Mouse (Mus musculus): ENCODE data around the gene Scn4a. TPM values are rescaled to one million over a fixed set of nuclear protein-coding genes. Genes with fewer than 3 reads are reported as not detected.

Gene Scn4a
- polyA plus RNA-seq, 1 experiment, result 0.02 TPM

GRCm38 (mm10) chr11:106325566-106326206 is 27.4 kb downstream of the Scn4a start:
- H3K4me3 ChIP-seq (ENCODE audit: insufficient read depth, low read length), result no peak overlapping the region
- H3K27ac ChIP-seq (ENCODE audit: insufficient read depth, low read length), result no peak overlapping the region
- H3K4me1 ChIP-seq (ENCODE audit: control insufficient read depth, insufficient read depth, low read length), result no peaks in the 10 kb centered on the region
- TF ChIP-seq POLR2A (IDR thresholded peaks at IDR 0.05; ENCODE audit: extremely low read depth, insufficient read depth, low read length), result no peak
- peak; percentile 84 for TF ChIP-seq CTCF (IDR thresholded peaks at IDR 0.05; ENCODE audit: extremely low read depth, insufficient read depth, low read length)

GRCm38 (mm10) chr11:106324858-106325257 is 28.2 kb downstream of the Scn4a start:
- H3K27ac ChIP-seq (ENCODE audit: insufficient read depth, low read length), result no peak overlapping the region
- TF ChIP-seq CTCF (IDR thresholded peaks at IDR 0.05; ENCODE audit: extremely low read depth, insufficient read depth, low read length), result no peak
- no peak for TF ChIP-seq POLR2A (IDR thresholded peaks at IDR 0.05; ENCODE audit: extremely low read depth, insufficient read depth, low read length)
- no peak overlapping the region for H3K4me3 ChIP-seq (ENCODE audit: insufficient read depth, low read length)
- no peaks in the 10 kb centered on the region for H3K4me1 ChIP-seq (ENCODE audit: control insufficient read depth, insufficient read depth, low read length)

GRCm38 (mm10) chr11:106318406-106319366 is 34.4 kb downstream of the Scn4a start:
- TF ChIP-seq CTCF (IDR thresholded peaks at IDR 0.05; ENCODE audit: extremely low read depth, insufficient read depth, low read length) (no peak), POLR2A (IDR thresholded peaks at IDR 0.05; ENCODE audit: extremely low read depth, insufficient read depth, low read length) (no peak)
- Histone ChIP-seq H3K4me1 (ENCODE audit: control insufficient read depth, insufficient read depth, low read length) (no peaks in the 10 kb centered on the region), H3K27ac (ENCODE audit: insufficient read depth, low read length) (no peak overlapping the region), H3K4me3 (ENCODE audit: insufficient read depth, low read length) (no peak overlapping the region)

- Histone ChIP-seq H3K4me1 (ENCODE audit: control insufficient read depth, insufficient read depth, low read length) (no peaks in the 10 kb centered on the region), H3K4me3 (ENCODE audit: insufficient read depth, low read length) (no peak overlapping the region), H3K27ac (ENCODE audit: insufficient read depth, low read length) (no peak overlapping the region)
- TF ChIP-seq POLR2A (IDR thresholded peaks at IDR 0.05; ENCODE audit: extremely low read depth, insufficient read depth, low read length) (no peak), CTCF (IDR thresholded peaks at IDR 0.05; ENCODE audit: extremely low read depth, insufficient read depth, low read length) (no peak)
These were observed 35.3 kb downstream of the Scn4a start for GRCm38 (mm10) chr11:106317801-106318200.

- TF ChIP-seq POLR2A (IDR thresholded peaks at IDR 0.05; ENCODE audit: extremely low read depth, insufficient read depth, low read length) (no peak), CTCF (IDR thresholded peaks at IDR 0.05; ENCODE audit: extremely low read depth, insufficient read depth, low read length) (no peak)
- Histone ChIP-seq H3K4me3 (ENCODE audit: insufficient read depth, low read length) (no peak overlapping the region), H3K27ac (ENCODE audit: insufficient read depth, low read length) (no peak overlapping the region), H3K4me1 (ENCODE audit: control insufficient read depth, insufficient read depth, low read length) (no peaks in the 10 kb centered on the region)
These were observed 36.7 kb downstream of the Scn4a start for GRCm38 (mm10) chr11:106316416-106316815.

GRCm38 (mm10) chr11:106314333-106314812 is 38.7 kb downstream of the Scn4a start, which contains the start of gene Cd79b:
TSS of gene Cd79b (minus strand) at chr11:106314762.
- H3K27ac ChIP-seq (ENCODE audit: insufficient read depth, low read length), result no peak within 1 kb of the TSS
- no peak within 1 kb of the TSS for H3K4me3 ChIP-seq (ENCODE audit: insufficient read depth, low read length)
- TF ChIP-seq POLR2A (IDR thresholded peaks at IDR 0.05; ENCODE audit: extremely low read depth, insufficient read depth, low read length), result no peak
- TF ChIP-seq CTCF (IDR thresholded peaks at IDR 0.05; ENCODE audit: extremely low read depth, insufficient read depth, low read length), result no peak
- H3K4me1 ChIP-seq (ENCODE audit: control insufficient read depth, insufficient read depth, low read length), result no peaks in the 10 kb centered on the region

GRCm38 (mm10) chr11:106313533-106313932 is 39.6 kb downstream of the Scn4a start:
- H3K27ac ChIP-seq (ENCODE audit: insufficient read depth, low read length), result no peak overlapping the region
- H3K4me1 ChIP-seq (ENCODE audit: control insufficient read depth, insufficient read depth, low read length), result no peaks in the 10 kb centered on the region
- no peak overlapping the region for H3K4me3 ChIP-seq (ENCODE audit: insufficient read depth, low read length)
- TF ChIP-seq POLR2A (IDR thresholded peaks at IDR 0.05; ENCODE audit: extremely low read depth, insufficient read depth, low read length) (no peak), CTCF (IDR thresholded peaks at IDR 0.05; ENCODE audit: extremely low read depth, insufficient read depth, low read length) (no peak)

GRCm38 (mm10) chr11:106310123-106310522 is 43.0 kb downstream of the Scn4a start:
- Histone ChIP-seq H3K27ac (ENCODE audit: insufficient read depth, low read length) (no peak overlapping the region), H3K4me1 (ENCODE audit: control insufficient read depth, insufficient read depth, low read length) (no peaks in the 10 kb centered on the region), H3K4me3 (ENCODE audit: insufficient read depth, low read length) (no peak overlapping the region)
- TF ChIP-seq CTCF (IDR thresholded peaks at IDR 0.05; ENCODE audit: extremely low read depth, insufficient read depth, low read length) (no peak), POLR2A (IDR thresholded peaks at IDR 0.05; ENCODE audit: extremely low read depth, insufficient read depth, low read length) (no peak)

- no peak overlapping the region for H3K27ac ChIP-seq (ENCODE audit: insufficient read depth, low read length)
- no peaks in the 10 kb centered on the region for H3K4me1 ChIP-seq (ENCODE audit: control insufficient read depth, insufficient read depth, low read length)
- TF ChIP-seq POLR2A (IDR thresholded peaks at IDR 0.05; ENCODE audit: extremely low read depth, insufficient read depth, low read length) (no peak), CTCF (IDR thresholded peaks at IDR 0.05; ENCODE audit: extremely low read depth, insufficient read depth, low read length) (no peak)
- H3K4me3 ChIP-seq (ENCODE audit: insufficient read depth, low read length), result no peak overlapping the region
These were observed 44.9 kb downstream of the Scn4a start for GRCm38 (mm10) chr11:106308162-106308561.

All from cortical plate, adult 2 months (tissue).